Mouse (Mus musculus) testis, adult 2 months (tissue): ENCODE data around the gene Daam1.

Experiments
- CTCF ChIP-seq: fragments of 200-500 bp; IDR thresholded peaks from 2 replicates; pipeline ENCODE4 v1.5.1; 2012; ENCODE audit warnings: low read depth, mild to moderate bottlenecking, inconsistent platforms, low read length, moderate library complexity; ENCODE audit not compliant: control insufficient read depth, insufficient read depth, insufficient replicate concordance
- POLR2A ChIP-seq: fragments of 200-500 bp; IDR thresholded peaks from 2 replicates; pipeline ENCODE4 v1.6.1; 2012; ENCODE audit warnings: low read depth, mild to moderate bottlenecking, inconsistent platforms, low read length, moderate library complexity; ENCODE audit not compliant: control insufficient read depth

DNA sequence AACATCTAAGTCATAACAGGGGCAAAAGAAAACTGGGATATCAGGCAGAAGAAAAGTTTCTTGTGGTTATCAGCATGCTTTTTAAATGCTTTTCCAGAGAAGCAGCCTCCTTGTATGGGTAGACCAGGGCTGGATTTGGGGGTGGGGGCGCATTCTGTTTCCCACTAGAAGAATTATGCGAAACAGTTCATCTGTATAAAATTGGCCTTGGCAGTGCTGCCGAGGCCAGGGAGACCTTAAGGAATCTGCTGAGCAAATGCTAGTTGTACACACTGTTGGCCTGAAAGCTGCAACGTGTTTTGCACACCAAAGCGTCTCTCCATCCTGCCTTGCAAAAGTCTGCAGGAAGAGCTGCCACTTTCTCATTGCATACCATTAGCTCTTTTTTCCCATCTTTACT, 126.6 kb downstream of the Daam1 start:
- TF ChIP-seq CTCF = no peak
- TF ChIP-seq POLR2A = no peak
